Mouse (Mus musculus) megakaryocyte, embryonic 14.5 days (primary cell): ENCODE measurements around the gene Smad5. TPM values are rescaled to one million over a fixed set of nuclear protein-coding genes. Genes with fewer than 3 reads are reported as not detected.

ENCODE experiments used
- H3K27me3 ChIP-seq: replicated peaks from 2 replicates; pipeline ENCODE3; 2012; ENCODE audit warnings: inconsistent platforms
- H3K36me3 ChIP-seq: replicated peaks from 2 replicates; pipeline ENCODE3; 2012; ENCODE audit warnings: low read length, inconsistent platforms, mixed read lengths
- H3K4me1 ChIP-seq: 2 replicates; pipeline ENCODE4 v1.6.1; 2012; ENCODE audit warnings: inconsistent platforms
- H3K4me3 ChIP-seq: replicated peaks from 2 replicates; pipeline ENCODE3; 2012; ENCODE audit warnings: moderate library complexity, mild to moderate bottlenecking, inconsistent platforms
- H3K9me3 ChIP-seq: 2 replicates; pipeline ENCODE4 v1.6.1; 2012; ENCODE audit warnings: inconsistent platforms
- FLI1 ChIP-seq: IDR thresholded peaks from 2 replicates; pipeline ENCODE4 v1.6.1; 2012; ENCODE audit warnings: low read length, inconsistent platforms, mixed read lengths
- GATA1 ChIP-seq: IDR thresholded peaks from 3 replicates; pipeline ENCODE4 v1.6.1; 2012; ENCODE audit warnings: mixed read lengths, low read length, inconsistent platforms, borderline replicate concordance
- polyA plus RNA-seq: library from polyadenylated mRNA; stranded (reverse); fragments of >175 nt; gene quantifications from 2 replicates; pipeline ENCODE4 v1.2.3, GENCODE M21; 2012; ENCODE audit warnings: low replicate concordance; ENCODE audit not compliant: insufficient read depth

Gene Smad5
- polyA plus RNA-seq, 1 experiment, result 0.86 TPM

DNA sequence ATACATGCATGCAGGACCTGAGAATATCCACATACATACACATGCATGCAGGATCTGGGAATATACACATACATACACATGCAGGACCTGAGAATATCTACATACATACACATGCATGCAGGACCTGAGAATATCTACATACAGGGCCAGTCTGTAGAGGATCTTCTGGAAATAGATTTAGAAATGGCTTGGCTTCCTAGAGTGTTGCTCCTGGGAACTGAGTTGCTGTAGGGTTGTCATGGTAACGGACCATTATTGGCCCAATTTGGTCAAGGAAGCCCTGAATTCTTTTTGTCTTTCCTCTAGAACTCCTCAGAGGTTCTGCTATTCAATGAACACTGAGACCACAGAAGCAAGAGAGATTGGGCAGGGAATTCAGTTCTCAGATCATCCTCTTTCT is 79.8 kb downstream of the Smad5 start:
- Histone ChIP-seq H3K4me1 (peaks cover 7% of the 10 kb centered on the region; the same call in 1 of the 2 replicates), H3K4me3 (no peak overlapping the region), H3K9me3 (peaks cover 7% of the 10 kb centered on the region), H3K36me3 (no peaks in the 10 kb centered on the region), H3K27me3 (peaks cover 17% of the 10 kb centered on the region)
- TF ChIP-seq FLI1, result no peak
- no peak for TF ChIP-seq GATA1

DNA sequence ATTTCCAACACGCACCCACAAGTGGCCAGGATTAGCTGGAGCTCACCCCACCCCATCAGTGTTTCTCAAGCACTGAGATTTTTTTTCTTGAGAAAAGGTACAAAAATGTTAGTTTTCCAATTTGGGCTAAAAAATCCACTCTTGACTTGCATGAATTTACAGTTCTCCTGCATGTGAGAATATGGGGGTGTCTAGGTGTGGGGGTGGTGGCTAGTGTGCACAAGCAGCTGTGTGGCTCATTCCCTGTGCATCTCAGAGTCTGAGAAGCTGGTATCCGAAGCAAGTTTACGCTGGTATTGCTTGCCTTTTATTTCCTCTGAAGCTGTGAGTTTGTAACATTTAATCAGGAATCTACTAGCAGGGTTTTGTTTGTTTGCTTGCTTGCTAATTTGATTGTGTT is 87.9 kb downstream of the Smad5 start:
- no peaks in the 10 kb centered on the region for H3K9me3 ChIP-seq
- no peak for TF ChIP-seq FLI1
- TF ChIP-seq GATA1, result no peak
- no peaks in the 10 kb centered on the region for H3K36me3 ChIP-seq
- peaks cover 4% of the 10 kb centered on the region; the same call in 1 of the 2 replicates for H3K4me1 ChIP-seq
- H3K4me3 ChIP-seq, result no peak overlapping the region
- H3K27me3 ChIP-seq, result no peaks in the 10 kb centered on the region

Other genes starting within 250 kb of the Smad5 start
- gene Il9, start 220.8 kb upstream of the Smad5 start, polyA plus RNA-seq, result not detected in 2 replicates
- gene Fbxl21, start 180.5 kb upstream of the Smad5 start, polyA plus RNA-seq, result not detected in 2 replicates
- gene Lect2, start 154.5 kb upstream of the Smad5 start, polyA plus RNA-seq, result not detected in 2 replicates
- 7.2 TPM in 1 of 2 replicates, not detected in the other for gene Tgfbi, start 93.5 kb upstream of the Smad5 start, polyA plus RNA-seq
- gene Gm45623, start 50.8 kb downstream of the Smad5 start, polyA plus RNA-seq, result not detected in 2 replicates
- not detected in 2 replicates for gene Trpc7, start 193.0 kb downstream of the Smad5 start, polyA plus RNA-seq